Mouse (Mus musculus) E14TG2a.4 (cell line): Measurements from ENCODE around the gene Ngfr.

Experiments
- CTCF ChIP-seq: conservative IDR thresholded peaks from 2 replicates; pipeline ENCODE4 v1.5.1; 2014; ENCODE audit warnings: low read length
- NANOG ChIP-seq: IDR thresholded peaks from 2 replicates; pipeline ENCODE4 v1.6.1; 2014; ENCODE audit warnings: borderline replicate concordance, low read length, mixed read lengths

- no peak for TF ChIP-seq CTCF
- no peak for TF ChIP-seq NANOG
Observed at GRCm38 (mm10) chr11:95575791-95576190, 11.7 kb downstream of the Ngfr start.
